Mouse (Mus musculus) c-Kit-positive CD71-negative TER-119-negative erythroid progenitor cells, embryonic 14.5 days (primary cell): ENCODE measurements at regions not wholly inside any gene's neighbourhood (a gene's known extent, or its start where the extent isn't known, plus 50 kb on each side); places are given as distances from the start of the nearest gene placed in this dataset.

Source experiments
- DNase-seq: peaks from one replicate; pipeline ENCODE4 v3.0.0-alpha.2; 2013; ENCODE audit warnings: low read depth

DNA sequence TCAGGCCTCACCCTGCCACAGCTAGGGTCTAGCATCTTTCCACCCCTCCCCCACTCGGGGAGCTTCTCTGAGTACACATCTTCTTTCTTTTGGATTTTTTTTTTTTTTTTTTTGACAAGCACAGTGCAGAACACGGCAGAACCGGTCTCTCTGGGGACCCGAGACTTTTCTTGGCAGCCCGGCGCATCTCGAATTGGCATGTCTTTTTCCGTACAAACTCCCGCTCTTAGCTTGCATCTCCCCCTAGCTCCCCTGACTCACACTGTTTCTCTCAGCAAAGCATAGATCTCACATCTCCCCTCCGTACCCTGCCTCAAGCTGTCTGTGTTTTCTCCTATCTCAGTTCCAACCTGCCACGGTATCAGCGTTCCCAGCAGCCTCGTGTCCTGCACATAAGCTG is 58.4 kb upstream of the Unc5b start:
- no peak for DNase-seq

DNA sequence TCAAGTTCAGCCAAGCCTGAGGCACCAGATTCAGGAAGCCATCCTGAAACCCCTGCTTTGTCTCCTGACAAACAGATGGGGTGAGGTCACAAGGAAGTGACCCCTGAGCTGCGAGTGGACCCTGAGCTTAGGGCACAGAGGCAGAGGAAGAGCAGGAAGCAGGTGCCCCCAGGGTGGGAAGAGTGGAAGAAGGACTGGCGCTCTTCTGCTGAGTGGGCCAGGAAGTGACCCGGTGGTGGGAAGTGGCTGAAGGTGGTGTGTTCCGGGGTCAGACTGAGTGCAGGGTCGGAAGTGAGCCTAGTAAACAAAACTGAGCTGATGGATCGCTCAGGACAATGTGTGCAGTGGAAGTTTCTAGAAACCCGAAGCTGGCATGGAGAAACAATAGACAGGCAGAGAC is 57.2 kb upstream of the Unc5b start:
- DNase-seq: no peak

DNA sequence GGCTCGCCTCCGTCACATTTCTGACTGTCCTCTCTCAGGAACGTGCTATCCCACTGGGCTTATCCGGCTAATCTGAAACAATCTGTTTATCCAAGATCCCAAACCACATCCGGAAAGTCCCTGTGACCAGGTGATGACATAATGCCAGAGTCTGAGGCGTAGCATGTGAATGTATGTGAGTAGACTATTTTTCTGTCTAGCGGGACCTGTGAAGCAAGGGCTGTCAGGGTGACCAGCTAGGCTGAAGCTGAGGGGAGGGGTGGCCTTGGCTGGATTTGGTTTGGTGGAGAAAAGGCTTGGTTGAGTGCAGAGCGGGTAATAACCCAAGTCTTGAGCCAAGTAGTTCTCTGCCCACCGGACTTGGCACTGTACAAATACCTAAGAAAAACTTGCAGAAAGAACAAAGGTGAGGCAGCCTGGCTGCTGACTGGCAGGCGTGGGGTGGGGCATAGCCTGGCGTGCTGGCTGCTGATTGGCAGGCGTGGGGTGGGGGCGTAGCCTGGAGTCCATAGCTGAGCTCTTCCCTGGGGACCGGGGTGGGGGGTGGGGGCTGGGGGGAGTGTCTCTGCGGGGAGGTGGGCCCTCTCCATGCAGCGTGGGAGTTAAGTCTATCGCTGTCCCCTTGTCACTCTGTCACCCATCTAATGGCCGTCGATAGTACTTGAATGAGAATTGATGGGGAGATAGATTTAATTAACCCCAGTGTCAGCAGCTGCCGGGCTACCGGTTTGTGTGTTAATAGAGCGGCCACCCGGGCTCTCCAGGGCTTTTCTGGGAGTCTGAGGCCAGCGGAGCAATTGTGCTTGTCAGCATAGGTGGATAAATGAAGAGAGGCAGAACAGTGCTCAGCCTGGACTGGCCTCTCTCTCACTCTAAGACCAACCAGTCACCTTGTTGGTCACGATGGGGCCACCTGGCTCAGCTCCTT is 54.2 kb upstream of the Unc5b start:
- no peak for DNase-seq

DNA sequence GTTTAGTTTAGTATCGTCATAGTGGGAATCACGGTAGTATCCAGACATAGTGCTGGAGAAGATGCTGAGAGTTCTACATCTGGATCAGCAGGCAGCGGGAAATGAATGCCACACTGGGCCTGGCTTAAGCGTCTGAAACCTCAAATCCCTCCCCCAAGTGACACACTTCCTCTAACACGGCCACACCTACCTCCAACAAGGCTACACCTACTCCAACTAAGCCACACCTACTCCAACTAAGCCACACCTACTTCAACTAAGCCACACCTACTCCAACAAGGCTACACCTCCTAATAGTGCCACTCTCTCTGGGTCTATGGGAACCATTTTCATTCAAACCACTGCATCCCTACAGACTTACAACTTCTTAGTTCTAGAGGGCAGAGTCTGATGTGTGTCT is 53.4 kb upstream of the Unc5b start:
- DNase-seq: no peak
